Mouse (Mus musculus) heart, embryonic 13.5 days (tissue): Measurements from ENCODE around the gene Gm20517. TPM values are rescaled to one million over a fixed set of nuclear protein-coding genes. Genes with fewer than 3 reads are reported as not detected.
"Not testable (repeated sequence)": the region's sequence is repeated elsewhere in the genome, so short reads cannot be mapped to it uniquely, and the experiment has no call there.

Source experiments
- ATAC-seq: fragments of 200-750 bp; cut with Nextera tagmentation; 2 replicates; pipeline ENCODE4 v1.8.0; 2017; ENCODE audit warnings: moderate TSS enrichment; ENCODE audit not compliant: insufficient number of reproducible peaks, low FRiP score, low TSS enrichment; ENCODE audit errors: extremely low read depth
- H3K27ac ChIP-seq: fragments of 300-500 bp; sonication (generic); replicated peaks from 2 replicates; pipeline ENCODE4 v1.5.1; 2015; ENCODE audit warnings: moderate library complexity, mild to moderate bottlenecking, inconsistent platforms
- H3K27me3 ChIP-seq: fragments of 300-500 bp; sonication (generic); replicated peaks from 2 replicates; pipeline ENCODE4 v1.6.1; 2015; ENCODE audit warnings: mild to moderate bottlenecking, inconsistent platforms
- H3K36me3 ChIP-seq: fragments of 300-500 bp; sonication (generic); 2 replicates; pipeline ENCODE4 v1.6.1; 2015; ENCODE audit warnings: mild to moderate bottlenecking, inconsistent platforms
- H3K4me1 ChIP-seq: fragments of 300-500 bp; sonication (generic); 2 replicates; pipeline ENCODE4 v1.6.1; 2015; ENCODE audit warnings: inconsistent platforms
- H3K4me2 ChIP-seq: fragments of 300-500 bp; sonication (generic); 2 replicates; pipeline ENCODE4 v1.6.1; 2015; ENCODE audit warnings: inconsistent platforms, mild to moderate bottlenecking, moderate library complexity
- H3K4me3 ChIP-seq: fragments of 300-500 bp; sonication (generic); 2 replicates; pipeline ENCODE4 v1.5.1; 2015; ENCODE audit warnings: moderate library complexity, mild to moderate bottlenecking, inconsistent platforms
- H3K9ac ChIP-seq: fragments of 300-500 bp; sonication (generic); 2 replicates; pipeline ENCODE4 v1.6.1; 2015; ENCODE audit warnings: inconsistent platforms, mild to moderate bottlenecking, moderate library complexity
- H3K9me3 ChIP-seq: fragments of 300-500 bp; sonication (generic); 2 replicates; pipeline ENCODE4 v1.6.1; 2016; ENCODE audit warnings: inconsistent platforms
- WGBS: fragments of 180-500 bp; shearing (Covaris S2); methylation state at CpG from one replicate; pipeline ENCODE4 v1.1.7; 2015; ENCODE audit warnings: mixed read lengths; 5-methylcytosine and 5-hydroxymethylcytosine counted together
- polyA plus RNA-seq: library from polyadenylated mRNA; unstranded; fragments of >200 nt; fragmentation: Nextera tagmentation; extraction: Ambion mirVana; gene quantifications from 2 replicates; pipeline ENCODE4 v1.2.1, GENCODE M21; 2015

Gene Gm20517
- polyA plus RNA-seq, 1 experiment from 2014 or later = 1.2 TPM

GRCm38 (mm10) chr17:47614018-47614417, 2.6 kb downstream of the Gm20517 start:
- H3K36me3 ChIP-seq = peaks cover 65% of the 10 kb centered on the region
- H3K4me1 ChIP-seq = peaks cover 29% of the 10 kb centered on the region
- H3K27me3 ChIP-seq = no peaks in the 10 kb centered on the region
- no peak overlapping the region for H3K9ac ChIP-seq
- no peak for ATAC-seq
- H3K9me3 ChIP-seq = no peaks in the 10 kb centered on the region
- no peak overlapping the region for H3K4me2 ChIP-seq
- WGBS = 89% methylated on average over 1 of the region's 1 CpGs
- no peak overlapping the region for H3K27ac ChIP-seq
- H3K4me3 ChIP-seq = no peak overlapping the region

GRCm38 (mm10) chr17:47616119-47616518, 4.7 kb downstream of the Gm20517 start:
- H3K9ac ChIP-seq = no peak overlapping the region
- ATAC-seq = no peak
- no peak overlapping the region for H3K27ac ChIP-seq
- 92% methylated on average over 8 of the region's 8 CpGs for WGBS
- H3K27me3 ChIP-seq = no peaks in the 10 kb centered on the region
- no peak overlapping the region for H3K4me3 ChIP-seq
- H3K9me3 ChIP-seq = no peaks in the 10 kb centered on the region
- no peak overlapping the region for H3K4me2 ChIP-seq
- peaks cover 16% of the 10 kb centered on the region for H3K4me1 ChIP-seq
- peaks cover 81% of the 10 kb centered on the region for H3K36me3 ChIP-seq

- Histone ChIP-seq H3K9me3 (no peaks in the 10 kb centered on the region), H3K4me1 (peaks cover 16% of the 10 kb centered on the region), H3K4me3 (no peak overlapping the region), H3K4me2 (no peak overlapping the region), H3K36me3 (peaks cover 87% of the 10 kb centered on the region), H3K27ac (no peak overlapping the region), H3K9ac (no peak overlapping the region), H3K27me3 (no peaks in the 10 kb centered on the region)
- whole genome bisulfite sequencing = 90% methylated on average over 4 of the region's 4 CpGs
- ATAC-seq = no peak
Observed at GRCm38 (mm10) chr17:47616652-47617051, 5.3 kb downstream of the Gm20517 start.

GRCm38 (mm10) chr17:47617605-47618307, 6.4 kb downstream of the Gm20517 start:
- H3K4me2 ChIP-seq = no peak overlapping the region
- H3K9me3 ChIP-seq = no peaks in the 10 kb centered on the region
- no peak overlapping the region for H3K27ac ChIP-seq
- peaks cover 96% of the 10 kb centered on the region for H3K36me3 ChIP-seq
- H3K4me1 ChIP-seq = peaks cover 7% of the 10 kb centered on the region
- H3K4me3 ChIP-seq = no peak overlapping the region
- no peak overlapping the region for H3K9ac ChIP-seq
- WGBS = 76% methylated on average over 9 of the region's 9 CpGs
- no peak for ATAC-seq
- no peaks in the 10 kb centered on the region for H3K27me3 ChIP-seq

GRCm38 (mm10) chr17:47618556-47619311, 7.3 kb downstream of the Gm20517 start:
- 87% methylated on average over 13 of the region's 13 CpGs for whole genome bisulfite sequencing

GRCm38 (mm10) chr17:47622912-47623554, 11.6 kb downstream of the Gm20517 start:
- Histone ChIP-seq H3K4me3 (no peak overlapping the region), H3K9ac (no peak overlapping the region), H3K9me3 (no peaks in the 10 kb centered on the region), H3K36me3 (peaks cover 88% of the 10 kb centered on the region), H3K4me2 (no peak overlapping the region), H3K27me3 (no peaks in the 10 kb centered on the region), H3K27ac (no peak overlapping the region), H3K4me1 (peaks cover 4% of the 10 kb centered on the region)
- WGBS = 93% methylated on average over 14 of the region's 14 CpGs
- no peak for ATAC-seq

More at GRCm38 (mm10) chr17:47618556-47619311, 7.3 kb downstream of the Gm20517 start:
- no peaks in the 10 kb centered on the region for H3K4me1 ChIP-seq
- H3K9ac ChIP-seq = no peak overlapping the region
- H3K27ac ChIP-seq = no peak overlapping the region
- no peaks in the 10 kb centered on the region for H3K9me3 ChIP-seq
- ATAC-seq = no peak
- no peak overlapping the region for H3K4me2 ChIP-seq
- H3K4me3 ChIP-seq = no peak overlapping the region
- H3K27me3 ChIP-seq = no peaks in the 10 kb centered on the region
- H3K36me3 ChIP-seq = peaks cover 96% of the 10 kb centered on the region

- H3K27ac ChIP-seq, H3K9ac ChIP-seq, H3K4me2 ChIP-seq, H3K27me3 ChIP-seq, H3K4me3 ChIP-seq, ATAC-seq, H3K9me3 ChIP-seq: not testable (repeated sequence)
- Histone ChIP-seq H3K4me1 (peaks cover 11% of the 10 kb centered on the region), H3K36me3 (peaks cover 74% of the 10 kb centered on the region)
- whole genome bisulfite sequencing = 89% methylated on average over 5 of the region's 5 CpGs
Observed at GRCm38 (mm10) chr17:47624572-47624971, 13.2 kb downstream of the Gm20517 start.

- no peak for ATAC-seq
- Histone ChIP-seq H3K9ac (no peak overlapping the region), H3K27me3 (no peaks in the 10 kb centered on the region), H3K36me3 (peaks cover 69% of the 10 kb centered on the region), H3K9me3 (no peaks in the 10 kb centered on the region), H3K4me2 (no peak overlapping the region), H3K27ac (no peak overlapping the region), H3K4me3 (no peak overlapping the region), H3K4me1 (peaks cover 11% of the 10 kb centered on the region)
- 91% methylated on average over 2 of the region's 2 CpGs for whole genome bisulfite sequencing
Observed at GRCm38 (mm10) chr17:47625088-47625487, 13.7 kb downstream of the Gm20517 start.

- Histone ChIP-seq H3K36me3 (peaks cover 60% of the 10 kb centered on the region), H3K27ac (no peak overlapping the region), H3K4me1 (peaks cover 20% of the 10 kb centered on the region), H3K4me2 (no peak overlapping the region), H3K4me3 (no peak overlapping the region), H3K9ac (no peak overlapping the region), H3K9me3 (no peaks in the 10 kb centered on the region), H3K27me3 (no peaks in the 10 kb centered on the region)
- no peak for ATAC-seq
- 84% methylated on average over 5 of the region's 5 CpGs for WGBS
Observed at GRCm38 (mm10) chr17:47626031-47626430, 14.6 kb downstream of the Gm20517 start.

- peak overlapping the region; percentile 96 for H3K4me2 ChIP-seq
- peaks cover 43% of the 10 kb centered on the region for H3K36me3 ChIP-seq
- H3K9ac ChIP-seq = peak overlapping the region; percentile 92
- 0 out of 2 replicates have a peak overlapping the region, but pooled peaks have one; percentile 94 for H3K27ac ChIP-seq
- WGBS = 73% methylated on average over 2 of the region's 2 CpGs
- H3K27me3 ChIP-seq = no peaks in the 10 kb centered on the region
- peaks cover 34% of the 10 kb centered on the region for H3K4me1 ChIP-seq
- no peaks in the 10 kb centered on the region for H3K9me3 ChIP-seq
- no peak for ATAC-seq
- H3K4me3 ChIP-seq = no peak overlapping the region
Observed at GRCm38 (mm10) chr17:47627791-47628190, 16.4 kb downstream of the Gm20517 start.

- under 1% methylated on average over 61 of the region's 63 CpGs for WGBS
- Histone ChIP-seq H3K4me3 (peak overlapping the region; percentile 77), H3K4me1 (peaks cover 34% of the 10 kb centered on the region), H3K9ac (peak overlapping the region; percentile 92), H3K9me3 (no peaks in the 10 kb centered on the region), H3K4me2 (peak overlapping the region; percentile 96), H3K36me3 (peaks cover 30% of the 10 kb centered on the region), H3K27ac (peak overlapping the region; percentile 94), H3K27me3 (no peaks in the 10 kb centered on the region)
- peak; percentile 88 for ATAC-seq
Observed at GRCm38 (mm10) chr17:47628851-47629676, 17.7 kb downstream of the Gm20517 start.
